Mouse (Mus musculus): Measurements from ENCODE around the gene Cyp3a59.
"Not testable (repeated sequence)": the region's sequence is repeated elsewhere in the genome, so short reads cannot be mapped to it uniquely, and the experiment has no call there.

The Cyp3a59 gene

DNA sequence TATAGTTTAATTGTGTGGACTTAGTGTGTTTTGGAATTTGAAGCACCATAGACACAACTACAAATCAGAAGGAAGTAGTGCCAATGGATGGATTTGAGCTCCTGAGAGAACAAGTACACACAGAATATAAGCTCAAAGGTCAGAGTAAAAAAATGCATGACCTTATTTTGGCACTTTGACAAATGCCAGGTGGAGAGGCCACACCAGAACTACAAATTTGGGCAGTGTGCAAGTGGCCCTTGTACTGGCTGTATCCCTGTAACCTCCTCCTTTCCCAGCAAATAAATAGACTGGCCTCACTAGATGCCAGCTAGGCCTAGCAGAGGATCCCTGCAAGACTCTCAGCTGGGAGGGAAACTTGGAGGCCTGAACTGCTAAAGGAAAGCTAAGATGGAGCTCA, at the start of gene Cyp3a59:
TSS of gene Cyp3a59 (plus strand) at position 313 of the 400 bp plus-strand sequence.
- not testable (repeated sequence) for DNase-seq (ENCODE audit: low spot score in 2 of 2)

DNA sequence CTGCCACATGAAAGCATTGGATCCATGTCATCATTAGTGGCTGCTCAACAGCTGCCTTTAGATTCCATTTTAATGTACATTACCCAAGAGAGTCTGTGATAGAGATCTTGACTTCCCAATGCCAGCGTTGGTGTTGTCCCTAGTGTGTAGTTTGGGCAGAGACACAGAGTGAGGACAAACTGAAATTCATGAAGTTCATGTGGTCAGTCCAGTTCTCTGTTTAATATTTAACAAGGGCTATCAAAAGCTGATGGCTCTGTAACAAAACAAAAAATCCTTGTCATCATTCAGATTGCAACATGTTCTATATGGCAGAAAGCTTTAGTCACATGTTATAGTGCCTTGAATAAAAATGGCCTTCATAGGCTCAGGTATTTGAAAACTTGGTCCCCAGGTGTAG, 9.0 kb upstream of the Cyp3a59 start:
- no peak for DNase-seq (ENCODE audit: low spot score in 2 of 2)

GRCm38 (mm10) chr5:146147903-146148302, 68.8 kb downstream of the Cyp3a59 start:
- DNase-seq (ENCODE audit: low spot score in 2 of 2): no peak

GRCm38 (mm10) chr5:146150454-146150853, 71.4 kb downstream of the Cyp3a59 start:
- no peak for DNase-seq (ENCODE audit: low spot score in 2 of 2)

GRCm38 (mm10) chr5:146158326-146158725, 79.3 kb downstream of the Cyp3a59 start:
- DNase-seq (ENCODE audit: low spot score in 2 of 2): not testable (repeated sequence)

DNA sequence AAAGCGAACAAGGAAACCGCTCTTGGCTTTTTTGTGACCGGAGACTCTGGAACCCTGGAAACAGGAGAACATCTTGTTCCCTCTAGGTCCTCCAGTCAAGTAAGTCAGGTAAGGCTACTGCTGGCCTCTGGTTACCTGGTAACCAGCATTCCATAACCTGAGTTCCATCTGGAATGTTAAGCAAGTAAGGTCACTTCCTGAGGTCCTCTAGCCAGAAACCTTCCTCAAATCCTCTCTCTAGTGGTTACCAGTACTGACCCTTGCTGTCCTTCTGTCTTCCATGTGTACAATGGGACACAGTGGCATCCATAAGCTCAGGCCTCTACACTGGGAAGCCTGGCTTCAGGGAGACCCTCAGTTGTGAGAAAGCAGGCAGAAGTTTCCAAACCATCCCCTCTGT, 81.4 kb downstream of the Cyp3a59 start, which contains the start of gene Gm5565:
TSS of gene Gm5565 (minus strand) at position 101 of the 400 bp plus-strand sequence.
- DNase-seq (ENCODE audit: low spot score in 2 of 2): not testable (repeated sequence)

Measured in spleen, postnatal 14 days (tissue).